Mouse (Mus musculus) midbrain, embryonic 10.5 days (tissue): ENCODE measurements around the gene Pou3f3. TPM values are rescaled to one million over a fixed set of nuclear protein-coding genes. Genes with fewer than 3 reads are reported as not detected.

Experiments used
- DNase-seq: peaks from one replicate; pipeline ENCODE4 v3.0.0-alpha.2; 2017; ENCODE audit warnings: low spot score
- H3K27ac ChIP-seq: fragments of 300-500 bp; sonication (generic); replicated peaks from 2 replicates; pipeline ENCODE4 v1.5.1; 2016; ENCODE audit warnings: mild to moderate bottlenecking
- H3K27me3 ChIP-seq: fragments of 300-500 bp; sonication (generic); 2 replicates; pipeline ENCODE4 v1.6.1; 2016; ENCODE audit warnings: low read depth, mild to moderate bottlenecking; ENCODE audit not compliant: poor library complexity, severe bottlenecking
- H3K36me3 ChIP-seq: fragments of 300-500 bp; sonication (generic); 2 replicates; pipeline ENCODE4 v1.6.1; 2016; ENCODE audit warnings: mild to moderate bottlenecking, moderate library complexity
- H3K4me1 ChIP-seq: fragments of 300-500 bp; sonication (generic); 2 replicates; pipeline ENCODE4 v1.6.1; 2016
- H3K4me3 ChIP-seq: fragments of 300-500 bp; sonication (generic); 2 replicates; pipeline ENCODE4 v1.5.1; 2016; ENCODE audit warnings: mild to moderate bottlenecking, moderate library complexity
- H3K9me3 ChIP-seq: fragments of 300-500 bp; sonication (generic); replicated peaks from 2 replicates; pipeline ENCODE4 v1.6.1; 2016; ENCODE audit warnings: mild to moderate bottlenecking
- WGBS: fragments of 180-500 bp; shearing (Covaris S2); methylation state at CpG from one replicate; pipeline ENCODE4 v1.1.7; 2016; 5-methylcytosine and 5-hydroxymethylcytosine counted together
- polyA plus RNA-seq: library from polyadenylated mRNA; unstranded; fragments of >200 nt; fragmentation: Nextera tagmentation; extraction: Ambion mirVana; gene quantifications from 2 replicates; pipeline ENCODE4 v1.2.1, GENCODE M21; 2016

Gene Pou3f3
- 18.2 and 22.2 TPM in 2 replicates for polyA plus RNA-seq

GRCm38 (mm10) chr1:42695578-42695915 lies at the start of gene Pou3f3:
Gene Pou3f3 (plus strand): TSS chr1:42695768.
- under 1% methylated on average over 21 of the region's 21 CpGs for WGBS
- peak; percentile 98 for DNase-seq
- Histone ChIP-seq H3K27me3 (peaks cover 44% of the 10 kb centered on the region; the same call in 1 of the 2 replicates), H3K36me3 (peaks cover 38% of the 10 kb centered on the region), H3K27ac (peak within 1 kb of the TSS; percentile 99), H3K4me3 (peak within 1 kb of the TSS; percentile 99), H3K4me1 (peaks cover 6% of the 10 kb centered on the region), H3K9me3 (no peaks in the 10 kb centered on the region)

GRCm38 (mm10) chr1:42648366-42648935 lies 47.1 kb upstream of the Pou3f3 start:
- DNase-seq = no peak
- Histone ChIP-seq H3K4me3 (no peak overlapping the region), H3K4me1 (no peaks in the 10 kb centered on the region), H3K9me3 (peaks cover 9% of the 10 kb centered on the region; the same call in 1 of the 2 replicates), H3K27ac (no peak overlapping the region), H3K36me3 (peaks cover 79% of the 10 kb centered on the region), H3K27me3 (no peaks in the 10 kb centered on the region)
- WGBS = 95% methylated on average over 9 of the region's 9 CpGs

- 95% methylated on average over 15 of the region's 15 CpGs for WGBS
- Histone ChIP-seq H3K27ac (no peak overlapping the region), H3K9me3 (peaks cover 9% of the 10 kb centered on the region; the same call in 1 of the 2 replicates), H3K4me1 (no peaks in the 10 kb centered on the region), H3K36me3 (peaks cover 76% of the 10 kb centered on the region), H3K27me3 (no peaks in the 10 kb centered on the region), H3K4me3 (no peak overlapping the region)
- no peak for DNase-seq
Measured at GRCm38 (mm10) chr1:42651461-42651860, 44.1 kb upstream of the Pou3f3 start.

- 82% methylated on average over 1 of the region's 1 CpGs for WGBS
- peaks cover 86% of the 10 kb centered on the region for H3K36me3 ChIP-seq
- H3K9me3 ChIP-seq = no peaks in the 10 kb centered on the region
Measured at GRCm38 (mm10) chr1:42667546-42667945, 28.0 kb upstream of the Pou3f3 start.

GRCm38 (mm10) chr1:42680673-42681072 lies 14.9 kb upstream of the Pou3f3 start:
- WGBS = 78% methylated on average over 3 of the region's 3 CpGs
- no peak overlapping the region for H3K4me3 ChIP-seq
- peaks cover 56% of the 10 kb centered on the region for H3K4me1 ChIP-seq
- DNase-seq = no peak
- H3K9me3 ChIP-seq = no peaks in the 10 kb centered on the region
- peaks cover 41% of the 10 kb centered on the region for H3K36me3 ChIP-seq
- H3K27ac ChIP-seq = no peak overlapping the region; the same call in 1 of the 2 replicates
- H3K27me3 ChIP-seq = peaks cover 20% of the 10 kb centered on the region; the same call in 1 of the 2 replicates

More at GRCm38 (mm10) chr1:42667546-42667945, 28.0 kb upstream of the Pou3f3 start:
- Histone ChIP-seq H3K4me3 (no peak overlapping the region), H3K4me1 (no peaks in the 10 kb centered on the region), H3K27me3 (no peaks in the 10 kb centered on the region), H3K27ac (no peak overlapping the region)
- no peak for DNase-seq

GRCm38 (mm10) chr1:42681762-42682161 lies 13.8 kb upstream of the Pou3f3 start:
- H3K9me3 ChIP-seq = no peaks in the 10 kb centered on the region
- WGBS = 89% methylated on average over 5 of the region's 5 CpGs
- H3K36me3 ChIP-seq = peaks cover 32% of the 10 kb centered on the region
- no peak for DNase-seq
- no peak overlapping the region for H3K27ac ChIP-seq
- peaks cover 67% of the 10 kb centered on the region for H3K4me1 ChIP-seq
- no peak overlapping the region for H3K4me3 ChIP-seq
- peaks cover 31% of the 10 kb centered on the region; the same call in 1 of the 2 replicates for H3K27me3 ChIP-seq

GRCm38 (mm10) chr1:42683861-42684260 lies 11.7 kb upstream of the Pou3f3 start:
- peaks cover 48% of the 10 kb centered on the region for H3K27me3 ChIP-seq
- H3K4me3 ChIP-seq = peak overlapping the region; percentile 99
- peaks cover 18% of the 10 kb centered on the region for H3K36me3 ChIP-seq
- DNase-seq = no peak
- 3% methylated on average over 6 of the region's 6 CpGs for WGBS
- peaks cover 77% of the 10 kb centered on the region for H3K4me1 ChIP-seq
- H3K27ac ChIP-seq = peak overlapping the region; percentile 99
- H3K9me3 ChIP-seq = no peaks in the 10 kb centered on the region

- peaks cover 53% of the 10 kb centered on the region for H3K27me3 ChIP-seq
- DNase-seq = peak; percentile 62
- peak overlapping the region; percentile 99 for H3K27ac ChIP-seq
- WGBS = under 1% methylated on average over 27 of the region's 27 CpGs
- H3K4me3 ChIP-seq = peak overlapping the region; percentile 99
- H3K9me3 ChIP-seq = no peaks in the 10 kb centered on the region
- peaks cover 14% of the 10 kb centered on the region for H3K36me3 ChIP-seq
- H3K4me1 ChIP-seq = peaks cover 81% of the 10 kb centered on the region
Measured at GRCm38 (mm10) chr1:42684345-42684744, 11.2 kb upstream of the Pou3f3 start.

GRCm38 (mm10) chr1:42684783-42685182 lies 10.8 kb upstream of the Pou3f3 start:
- peak; percentile 81 for DNase-seq
- H3K4me3 ChIP-seq = peak overlapping the region; percentile 99
- WGBS = under 1% methylated on average over 16 of the region's 21 CpGs
- peak overlapping the region; percentile 99 for H3K27ac ChIP-seq
- no peaks in the 10 kb centered on the region for H3K9me3 ChIP-seq
- peaks cover 58% of the 10 kb centered on the region for H3K27me3 ChIP-seq
- H3K4me1 ChIP-seq = peaks cover 81% of the 10 kb centered on the region
- peaks cover 9% of the 10 kb centered on the region for H3K36me3 ChIP-seq

GRCm38 (mm10) chr1:42685321-42685960 lies 10.1 kb upstream of the Pou3f3 start:
- peak; percentile 38 for DNase-seq
- peak overlapping the region; percentile 99 for H3K27ac ChIP-seq
- 3% methylated on average over 11 of the region's 11 CpGs for WGBS
- H3K4me1 ChIP-seq = peaks cover 82% of the 10 kb centered on the region
- peaks cover 3% of the 10 kb centered on the region; the same call in 1 of the 2 replicates for H3K36me3 ChIP-seq
- peaks cover 64% of the 10 kb centered on the region for H3K27me3 ChIP-seq
- H3K4me3 ChIP-seq = peak overlapping the region; percentile 99
- no peaks in the 10 kb centered on the region for H3K9me3 ChIP-seq

- peak overlapping the region; percentile 99 for H3K4me3 ChIP-seq
- under 1% methylated on average over 53 of the region's 53 CpGs for WGBS
- DNase-seq = peak; percentile 88
- H3K36me3 ChIP-seq = no peaks in the 10 kb centered on the region
- H3K9me3 ChIP-seq = no peaks in the 10 kb centered on the region
- peaks cover 67% of the 10 kb centered on the region for H3K27me3 ChIP-seq
- H3K27ac ChIP-seq = peak overlapping the region; percentile 99
- peaks cover 85% of the 10 kb centered on the region for H3K4me1 ChIP-seq
Measured at GRCm38 (mm10) chr1:42686194-42687131, 9.1 kb upstream of the Pou3f3 start.

- DNase-seq = peak; percentile 26
- Histone ChIP-seq H3K9me3 (no peaks in the 10 kb centered on the region), H3K36me3 (no peaks in the 10 kb centered on the region), H3K4me1 (peaks cover 85% of the 10 kb centered on the region), H3K4me3 (peak overlapping the region; percentile 99), H3K27ac (peak overlapping the region; percentile 99), H3K27me3 (peaks cover 74% of the 10 kb centered on the region)
- 1% methylated on average over 12 of the region's 12 CpGs for WGBS
Measured at GRCm38 (mm10) chr1:42687271-42687670, 8.3 kb upstream of the Pou3f3 start.
